Mouse (Mus musculus) lung, postnatal 14 days (tissue): ENCODE measurements around the gene Klkb1.
"Not testable (repeated sequence)": the region's sequence is repeated elsewhere in the genome, so short reads cannot be mapped to it uniquely, and the experiment has no call there.

Experiments
- DNase-seq: peaks from one replicate; pipeline ENCODE4 v3.0.0; 2021

Gene Klkb1

DNA sequence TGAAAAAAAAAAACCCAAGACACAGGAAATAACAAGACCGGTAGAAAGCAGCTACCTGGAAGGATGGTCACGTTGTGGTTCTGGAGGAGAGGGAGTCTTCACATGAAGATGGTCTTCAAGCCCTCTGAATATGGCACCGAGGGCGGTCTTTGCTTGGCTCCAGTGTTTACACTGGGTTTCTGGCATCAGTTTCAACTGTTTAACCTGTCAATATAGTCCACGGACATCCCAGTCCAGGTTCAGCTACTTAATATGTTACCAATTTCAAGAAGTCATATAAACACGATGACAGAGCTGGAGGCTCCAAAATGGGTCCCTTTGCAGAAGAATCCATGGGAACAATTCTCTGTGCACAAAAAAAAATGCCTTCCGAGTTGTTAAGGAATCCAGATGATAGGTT, at the start of gene Klkb1:
Gene Klkb1 (minus strand): TSS at position 173 of the 400 bp plus-strand sequence.
- DNase-seq, result no peak

GRCm38 (mm10) chr8:45344298-45344697, 49.6 kb upstream of the Klkb1 start:
- DNase-seq, result no peak

GRCm38 (mm10) chr8:45341630-45342628, 47.3 kb upstream of the Klkb1 start:
- no peak for DNase-seq

DNA sequence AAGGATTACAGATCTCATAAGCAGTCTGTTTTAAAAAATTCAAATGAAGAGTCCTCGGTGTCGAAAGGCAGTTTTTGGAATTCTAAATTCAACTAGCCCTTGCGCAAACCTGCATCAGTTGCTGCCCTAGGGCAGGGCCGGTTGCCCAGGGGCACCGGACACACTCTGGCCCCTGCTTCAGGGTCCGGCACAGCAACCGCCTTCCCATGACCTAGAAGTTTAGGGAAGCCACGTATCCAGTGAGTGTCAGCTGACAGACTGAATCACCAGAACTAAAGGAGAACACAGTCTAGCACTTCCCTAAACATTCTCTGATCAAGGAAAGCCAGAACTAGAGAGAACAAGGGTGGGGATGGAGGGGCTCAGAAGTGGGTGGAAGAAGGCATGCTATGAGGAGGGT, 38.8 kb upstream of the Klkb1 start:
- DNase-seq, result peak; percentile 14

DNA sequence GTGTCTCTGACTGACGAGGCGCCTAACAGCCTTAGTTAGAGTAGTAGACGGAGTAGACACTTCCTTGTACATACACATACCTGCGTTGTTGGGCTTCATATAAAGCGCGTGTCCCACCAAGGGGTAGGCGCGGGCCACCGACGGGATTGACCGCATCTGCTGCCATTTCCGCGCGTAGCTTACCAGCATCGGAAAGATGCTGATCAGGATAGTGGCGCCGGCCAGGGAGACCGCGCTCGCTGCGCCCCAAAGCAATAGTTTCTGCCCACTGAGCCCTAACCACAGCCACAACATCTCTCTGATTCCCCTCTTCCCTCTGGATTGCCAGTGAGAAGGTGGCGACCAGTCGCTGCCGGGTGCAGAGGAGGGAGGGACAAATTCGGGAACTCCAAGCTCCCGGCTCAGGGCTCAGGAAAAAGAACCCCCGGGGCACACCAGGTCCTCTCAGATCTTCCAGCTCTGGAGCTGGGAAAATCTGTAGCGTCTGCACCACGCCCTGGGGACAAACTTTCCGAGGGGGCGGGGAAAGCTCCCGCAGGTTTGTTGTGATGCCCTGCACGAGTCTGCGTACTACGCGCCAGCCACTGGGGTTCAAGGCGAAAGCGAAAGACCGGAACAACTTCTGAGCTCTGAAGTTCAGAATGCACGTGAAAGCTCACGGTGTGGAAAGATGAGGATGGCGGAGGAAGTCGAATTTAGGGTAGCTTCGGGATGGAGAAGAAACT, 38.2 kb upstream of the Klkb1 start, which contains the start of gene Cyp4v3:
Gene Cyp4v3 (minus strand): TSS at position 532 of the 725 bp plus-strand sequence.
- peak; percentile 77 for DNase-seq

DNA sequence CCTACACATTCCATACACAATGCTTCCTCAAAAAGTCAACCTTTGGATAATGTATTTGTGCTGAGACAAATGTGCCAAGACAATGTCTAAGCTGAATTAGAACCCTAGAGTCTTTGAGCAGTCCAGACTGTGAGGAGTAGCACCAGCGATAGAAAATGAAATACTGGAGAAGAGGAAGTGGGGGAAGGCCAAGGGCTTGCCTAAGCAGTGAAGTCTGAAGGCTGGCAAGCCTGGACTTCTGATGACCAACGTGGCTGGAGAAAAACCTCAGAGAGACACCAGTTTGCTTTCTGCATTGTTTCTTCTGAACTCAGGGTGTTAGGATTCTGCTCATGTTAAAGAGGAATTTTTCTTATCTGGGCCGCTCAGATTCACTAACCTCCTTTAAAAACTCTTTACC, 36.2 kb upstream of the Klkb1 start:
- no peak for DNase-seq

GRCm38 (mm10) chr8:45329206-45329980, 34.7 kb upstream of the Klkb1 start:
- DNase-seq, result peak; percentile 8

- DNase-seq, result not testable (repeated sequence)
Observed at GRCm38 (mm10) chr8:45327076-45327475, 32.4 kb upstream of the Klkb1 start.

DNA sequence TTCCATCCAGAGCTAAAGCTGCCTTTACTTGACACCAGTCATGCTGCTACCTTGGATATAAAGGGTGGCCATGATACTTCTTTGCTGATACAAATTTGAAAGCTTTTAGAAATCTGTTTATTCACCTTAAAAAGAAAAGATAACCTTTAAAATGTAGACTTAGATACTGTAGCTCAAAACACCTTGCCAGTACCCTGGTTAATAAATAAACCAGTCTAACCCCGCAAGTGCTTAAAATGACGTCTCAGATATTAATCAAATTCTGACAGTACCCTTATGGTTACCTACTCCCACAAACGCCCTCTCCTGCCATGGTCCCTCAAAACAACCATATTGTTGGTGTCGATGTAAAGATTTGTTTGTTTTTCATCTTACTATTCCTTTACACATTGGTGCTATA, 29.5 kb upstream of the Klkb1 start:
- DNase-seq, result no peak

GRCm38 (mm10) chr8:45321365-45321764, 26.7 kb upstream of the Klkb1 start:
- DNase-seq, result no peak

- DNase-seq, result no peak
Observed at GRCm38 (mm10) chr8:45320930-45321329, 26.3 kb upstream of the Klkb1 start.

DNA sequence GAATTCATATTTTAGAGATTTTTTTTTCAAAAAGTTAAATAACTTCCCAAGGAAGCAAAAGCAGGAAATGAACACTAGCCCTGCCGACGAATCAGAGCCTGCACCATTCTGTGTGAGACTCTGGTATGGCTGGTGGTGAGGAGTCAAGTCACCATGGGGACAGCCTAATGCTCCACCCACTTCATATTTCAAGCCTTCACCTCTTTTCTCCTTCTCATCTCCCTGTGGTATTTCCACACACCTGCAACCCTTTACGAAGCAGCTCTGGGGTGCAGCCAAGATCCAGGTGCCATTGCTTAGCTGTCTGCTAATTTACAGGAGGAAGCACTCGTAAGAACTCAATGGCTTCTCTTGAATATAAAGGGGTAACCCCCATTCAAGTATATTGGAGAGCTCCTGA, 16.3 kb upstream of the Klkb1 start:
- DNase-seq, result no peak

DNA sequence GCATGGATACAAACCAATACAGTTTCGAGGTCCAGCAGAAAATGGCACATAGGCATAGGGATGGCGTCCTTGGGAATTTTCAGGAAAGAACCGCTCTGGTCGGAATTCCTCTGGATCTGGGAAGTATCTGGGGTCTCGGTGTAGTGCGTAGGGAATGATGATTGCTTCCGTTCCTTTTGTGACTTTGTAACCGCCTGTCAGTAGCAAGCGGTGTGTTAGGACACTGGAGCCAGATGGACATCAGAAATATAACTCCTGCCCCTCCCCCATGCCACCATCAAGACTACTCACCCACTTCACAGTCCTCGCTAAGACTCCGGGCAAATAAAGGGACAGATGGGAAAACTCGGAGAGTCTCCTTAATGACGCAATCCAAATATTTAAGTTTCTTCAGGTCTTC, 13.7 kb upstream of the Klkb1 start, which contains the start of gene Gm45753:
Gene Gm45753 (minus strand): TSS at position 101 of the 400 bp plus-strand sequence.
- DNase-seq, result no peak

DNA sequence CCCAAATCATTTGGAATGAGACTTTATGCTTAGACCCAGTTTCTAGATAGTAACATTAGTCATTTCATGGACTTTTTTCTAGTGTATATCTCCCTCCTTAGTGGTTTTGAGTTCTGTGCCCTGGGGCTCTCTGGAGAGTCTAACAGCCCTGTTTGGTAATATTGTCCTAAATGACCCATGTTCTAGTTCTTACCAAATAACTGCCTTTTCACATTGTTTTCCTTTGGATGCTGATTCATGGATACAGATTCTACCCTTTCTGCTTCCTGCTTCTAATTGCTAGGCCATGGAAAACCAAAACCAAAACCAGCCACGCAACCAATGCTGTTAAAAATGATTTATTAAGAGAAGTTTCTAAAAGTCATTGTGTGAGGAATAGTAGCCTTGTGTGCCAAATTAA, 10.8 kb upstream of the Klkb1 start:
- no peak for DNase-seq

- no peak for DNase-seq
Observed at GRCm38 (mm10) chr8:45304354-45304753, 9.7 kb upstream of the Klkb1 start.

GRCm38 (mm10) chr8:45302390-45302789, 7.7 kb upstream of the Klkb1 start:
- no peak for DNase-seq

DNA sequence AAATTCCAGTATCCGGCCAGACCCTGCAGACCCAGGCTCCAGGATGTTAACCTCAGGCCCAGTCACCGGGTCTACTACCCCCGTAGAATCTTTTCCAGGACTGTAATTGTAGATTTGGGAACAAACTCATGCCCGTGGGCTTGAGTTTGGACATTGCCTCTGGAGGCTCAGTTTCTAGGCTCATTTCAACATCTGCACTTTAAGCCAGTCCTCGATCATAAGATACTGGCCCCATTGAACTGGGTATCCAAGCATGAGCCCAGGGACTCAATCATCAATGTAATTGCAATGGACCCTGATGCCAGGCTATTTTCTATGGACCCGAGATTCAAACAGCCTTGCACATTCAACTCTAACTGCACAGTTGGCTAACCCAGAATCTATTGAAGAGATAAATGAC, 617 bp upstream of the Klkb1 start:
- DNase-seq, result no peak

- DNase-seq, result no peak
Observed at GRCm38 (mm10) chr8:45291790-45292189, 2.9 kb downstream of the Klkb1 start.

GRCm38 (mm10) chr8:45281630-45282029, 13.0 kb downstream of the Klkb1 start:
- peak; percentile 11 for DNase-seq

- no peak for DNase-seq
Observed at GRCm38 (mm10) chr8:45277453-45277852, 17.2 kb downstream of the Klkb1 start.

DNA sequence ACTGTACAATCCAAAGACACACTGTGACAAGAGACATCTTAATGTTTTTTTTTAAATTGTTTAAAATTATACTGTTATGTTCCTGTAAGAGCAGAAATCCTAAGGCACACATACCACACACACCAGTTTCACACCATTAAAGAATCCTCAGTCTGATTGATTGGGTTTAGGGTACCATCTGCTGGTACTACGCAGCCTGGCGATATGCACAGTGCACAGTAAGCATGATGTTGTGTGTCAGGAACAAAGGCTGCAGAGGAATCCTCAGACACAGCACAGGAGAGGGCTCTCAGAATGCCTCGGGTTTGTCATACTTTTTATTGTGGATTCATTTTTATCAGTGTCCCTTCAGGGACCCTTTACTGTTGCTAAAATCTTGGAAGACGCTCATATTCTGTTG, 20.3 kb downstream of the Klkb1 start:
- no peak for DNase-seq

DNA sequence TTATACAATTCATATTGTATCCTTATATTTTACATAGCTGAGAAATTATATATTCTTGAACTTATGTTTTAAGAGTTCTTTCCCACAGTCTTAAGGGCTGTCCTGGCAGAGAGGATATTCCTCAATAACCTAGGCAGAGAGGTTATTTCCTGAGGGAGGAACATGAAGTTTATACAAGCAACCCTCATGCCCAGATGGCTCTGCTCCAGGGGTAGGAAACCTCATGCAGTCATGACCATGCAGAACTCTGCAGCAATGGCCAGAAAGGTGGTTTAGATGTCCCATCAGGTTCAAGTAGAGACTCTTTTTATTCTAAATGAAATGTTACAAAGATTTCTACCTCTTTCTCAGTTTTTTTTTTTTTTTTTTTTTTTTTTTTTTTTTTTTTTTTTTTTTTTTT, 25.6 kb downstream of the Klkb1 start:
- DNase-seq, result peak; percentile 10

DNA sequence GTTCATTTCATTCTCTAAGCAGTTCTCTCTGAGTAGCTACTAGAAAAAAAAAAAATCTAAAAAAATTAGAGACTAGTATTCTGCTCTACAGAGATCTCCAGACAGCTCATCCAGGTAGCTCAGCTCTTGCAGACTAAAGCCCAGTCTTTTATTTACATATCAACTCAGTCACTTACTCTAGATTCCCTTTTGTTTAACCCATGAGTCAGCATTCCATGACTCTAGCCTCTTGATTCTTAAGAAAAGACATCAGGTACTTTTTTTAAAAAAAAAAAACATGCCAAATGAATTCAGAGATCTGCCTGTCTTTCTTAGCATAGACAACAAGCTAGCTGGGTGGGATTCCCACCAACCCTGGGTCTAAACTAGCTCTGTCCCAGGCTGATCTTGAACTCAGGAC, 26.2 kb downstream of the Klkb1 start:
- no peak for DNase-seq
